Mouse (Mus musculus): ENCODE data around the gene Flt1. TPM values are rescaled to one million over a fixed set of nuclear protein-coding genes. Genes with fewer than 3 reads are reported as not detected.

Gene Flt1
- polyA plus RNA-seq, 1 experiment from 2014 or later: 11.2 TPM

- Histone ChIP-seq H3K4me3 (replicated peaks) (no peak overlapping the region), H3K4me2 (no peak overlapping the region), H3K27me3 (peaks cover 19% of the 10 kb centered on the region), H3K27ac (no peak overlapping the region), H3K36me3 (no peaks in the 10 kb centered on the region), H3K9ac (replicated peaks) (no peak overlapping the region), H3K9me3 (no peaks in the 10 kb centered on the region), H3K4me1 (replicated peaks) (no peaks in the 10 kb centered on the region)
- 45% methylated on average over 13 of the region's 13 CpGs for WGBS
- no peak for ATAC-seq (ENCODE audit: insufficient number of reproducible peaks, insufficient read depth, low FRiP score, low TSS enrichment, low read depth)
Observed at GRCm38 (mm10) chr5:147698044-147698443, 27.8 kb downstream of the Flt1 start.

GRCm38 (mm10) chr5:147697165-147697564 lies 28.6 kb downstream of the Flt1 start:
- Histone ChIP-seq H3K36me3 (no peaks in the 10 kb centered on the region), H3K9ac (replicated peaks) (no peak overlapping the region), H3K4me1 (replicated peaks) (no peaks in the 10 kb centered on the region), H3K9me3 (no peaks in the 10 kb centered on the region), H3K4me2 (no peak overlapping the region), H3K27ac (no peak overlapping the region), H3K4me3 (replicated peaks) (no peak overlapping the region), H3K27me3 (peaks cover 19% of the 10 kb centered on the region)
- no peak for ATAC-seq (ENCODE audit: insufficient number of reproducible peaks, insufficient read depth, low FRiP score, low TSS enrichment, low read depth)
- WGBS: 21% methylated on average over 5 of the region's 5 CpGs

DNA sequence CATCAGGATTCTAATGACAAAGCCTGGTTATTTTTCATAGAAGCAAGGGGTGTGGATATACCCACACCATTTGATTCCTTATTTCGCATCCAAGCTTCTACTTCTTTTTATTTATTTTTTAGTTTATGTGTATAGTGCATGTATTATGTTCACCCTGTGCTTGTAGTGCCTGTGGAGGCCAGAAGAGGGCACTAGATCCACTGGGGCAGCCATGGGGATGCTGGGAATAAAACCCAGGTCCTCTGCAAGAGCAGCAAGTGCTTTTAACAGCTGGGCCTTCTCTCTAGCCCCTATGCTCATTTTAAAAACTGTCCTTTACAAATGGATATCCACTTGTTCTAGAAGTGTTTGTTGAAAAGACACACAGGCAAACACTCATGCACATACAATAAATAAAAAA lies 33.2 kb downstream of the Flt1 start:
- Histone ChIP-seq H3K27me3 (peaks cover 9% of the 10 kb centered on the region), H3K4me1 (replicated peaks) (no peaks in the 10 kb centered on the region), H3K4me2 (no peak overlapping the region), H3K4me3 (replicated peaks) (no peak overlapping the region), H3K27ac (no peak overlapping the region), H3K36me3 (no peaks in the 10 kb centered on the region), H3K9me3 (no peaks in the 10 kb centered on the region), H3K9ac (replicated peaks) (no peak overlapping the region)
- ATAC-seq (ENCODE audit: insufficient number of reproducible peaks, insufficient read depth, low FRiP score, low TSS enrichment, low read depth): no peak
- WGBS: 82% methylated on average over 1 of the region's 1 CpGs

DNA sequence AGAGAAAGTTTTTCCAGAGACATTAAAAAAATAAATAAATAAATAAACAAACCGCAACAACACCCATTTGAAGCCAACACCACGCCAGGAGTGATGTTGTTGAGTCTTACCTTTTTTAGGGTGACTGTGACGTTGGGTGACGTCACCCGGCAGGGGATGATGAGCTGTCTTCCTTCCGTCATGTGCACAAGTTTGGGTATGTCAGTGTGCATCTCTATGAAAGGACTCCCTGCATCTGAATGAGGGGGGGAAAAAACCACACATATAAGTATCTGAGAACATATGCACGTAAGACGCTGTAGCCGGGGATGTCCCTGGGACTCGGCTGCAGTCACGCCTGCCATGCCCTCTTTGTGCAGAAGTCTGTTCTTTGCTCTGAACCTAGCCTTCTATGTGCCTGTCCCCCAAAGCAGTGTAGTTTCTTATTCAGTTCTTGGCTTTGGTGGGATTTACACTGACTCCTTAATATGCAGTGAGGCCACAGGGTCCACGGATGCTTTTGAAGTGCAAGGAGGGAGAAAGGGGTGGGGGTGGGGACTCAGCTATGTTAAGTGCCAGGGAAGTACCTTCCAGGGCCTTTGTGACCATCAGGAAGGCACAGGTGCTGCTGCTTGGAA lies 42.0 kb downstream of the Flt1 start:
- WGBS: 84% methylated on average over 12 of the region's 12 CpGs
- H3K27ac ChIP-seq: no peak overlapping the region
- no peak for ATAC-seq (ENCODE audit: insufficient number of reproducible peaks, insufficient read depth, low FRiP score, low TSS enrichment, low read depth)
- H3K27me3 ChIP-seq: peaks cover 4% of the 10 kb centered on the region; the same call in 1 of the 2 replicates
- H3K36me3 ChIP-seq: no peaks in the 10 kb centered on the region
- H3K9me3 ChIP-seq: no peaks in the 10 kb centered on the region
- no peak overlapping the region for H3K4me2 ChIP-seq
- H3K4me1 ChIP-seq (replicated peaks): no peaks in the 10 kb centered on the region
- no peak overlapping the region for H3K4me3 ChIP-seq (replicated peaks)
- H3K9ac ChIP-seq (replicated peaks): no peak overlapping the region

DNA sequence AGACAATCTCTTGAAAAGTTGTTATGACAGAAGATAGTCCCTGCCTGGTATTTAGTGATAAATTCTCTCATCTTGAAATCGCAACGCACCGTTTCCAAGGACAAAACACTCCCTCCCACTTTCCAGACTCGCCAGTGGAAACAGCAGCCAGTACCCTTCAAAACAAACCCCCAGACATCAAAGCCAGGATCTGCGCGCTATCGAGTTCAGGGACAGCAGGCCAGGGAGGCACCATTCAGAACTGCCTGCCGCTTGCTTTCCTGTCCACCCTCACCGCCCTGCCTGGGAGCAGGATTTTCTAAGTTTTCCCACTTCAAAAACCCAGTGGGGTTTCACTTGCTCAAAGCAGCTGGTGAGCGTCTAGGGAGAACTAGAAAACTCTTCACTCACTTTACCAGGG lies 44.6 kb downstream of the Flt1 start:
- Histone ChIP-seq H3K9me3 (no peaks in the 10 kb centered on the region), H3K9ac (replicated peaks) (no peak overlapping the region), H3K4me3 (replicated peaks) (no peak overlapping the region), H3K27ac (no peak overlapping the region), H3K4me1 (replicated peaks) (no peaks in the 10 kb centered on the region), H3K27me3 (peaks cover 4% of the 10 kb centered on the region; the same call in 1 of the 2 replicates), H3K4me2 (no peak overlapping the region), H3K36me3 (no peaks in the 10 kb centered on the region)
- no peak for ATAC-seq (ENCODE audit: insufficient number of reproducible peaks, insufficient read depth, low FRiP score, low TSS enrichment, low read depth)
- WGBS: 30% methylated on average over 10 of the region's 10 CpGs

DNA sequence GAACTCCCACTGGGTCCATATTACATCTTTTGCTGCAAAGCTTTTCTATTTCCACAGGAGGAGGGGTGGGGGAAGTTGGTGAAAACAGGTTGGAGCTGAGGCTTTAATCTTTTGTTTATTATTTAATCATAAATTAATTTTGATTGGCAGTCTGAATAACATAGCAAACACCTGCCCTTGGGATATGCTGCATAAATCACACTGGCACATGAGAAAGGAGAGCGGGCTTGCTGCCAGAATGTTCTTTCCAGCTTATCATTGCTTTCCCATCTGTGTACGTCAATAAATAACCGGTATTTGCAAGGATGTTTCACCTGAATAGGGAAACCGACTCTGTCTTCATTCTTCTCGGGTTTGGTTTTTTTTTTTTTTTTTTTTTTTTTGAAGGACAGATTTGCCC lies 45.1 kb downstream of the Flt1 start:
- H3K27me3 ChIP-seq: peaks cover 4% of the 10 kb centered on the region; the same call in 1 of the 2 replicates
- no peak overlapping the region for H3K9ac ChIP-seq (replicated peaks)
- H3K4me3 ChIP-seq (replicated peaks): no peak overlapping the region
- H3K9me3 ChIP-seq: no peaks in the 10 kb centered on the region
- no peak overlapping the region for H3K4me2 ChIP-seq
- no peaks in the 10 kb centered on the region for H3K36me3 ChIP-seq
- no peaks in the 10 kb centered on the region for H3K4me1 ChIP-seq (replicated peaks)
- WGBS: 74% methylated on average over 5 of the region's 5 CpGs
- ATAC-seq (ENCODE audit: insufficient number of reproducible peaks, insufficient read depth, low FRiP score, low TSS enrichment, low read depth): no peak
- no peak overlapping the region for H3K27ac ChIP-seq

DNA sequence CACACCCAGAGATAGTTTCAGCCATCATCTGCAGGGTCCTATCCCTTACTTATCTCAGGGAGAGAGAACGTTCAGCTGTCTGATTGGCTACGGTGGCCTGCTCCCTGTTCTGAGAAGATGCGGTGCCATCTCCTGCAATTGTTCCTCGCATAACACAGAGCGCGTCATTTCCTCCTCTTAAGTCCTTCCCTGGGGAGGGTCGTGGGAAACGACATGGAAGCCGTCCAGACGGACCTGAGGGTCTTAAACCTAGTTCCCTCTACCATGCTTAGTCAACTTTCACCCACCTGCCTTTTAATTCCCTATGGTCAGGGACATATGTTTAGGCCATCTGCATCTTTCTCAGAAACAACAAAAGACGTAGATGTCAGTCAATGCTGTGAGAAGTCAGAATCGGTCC lies 46.5 kb downstream of the Flt1 start:
- Histone ChIP-seq H3K9ac (replicated peaks) (no peak overlapping the region), H3K27me3 (0 out of 2 replicates have a peak, but pooled peaks cover 4% of the 10 kb centered on the region), H3K9me3 (no peaks in the 10 kb centered on the region), H3K36me3 (no peaks in the 10 kb centered on the region), H3K4me1 (replicated peaks) (no peaks in the 10 kb centered on the region), H3K27ac (no peak overlapping the region), H3K4me3 (replicated peaks) (no peak overlapping the region), H3K4me2 (no peak overlapping the region)
- WGBS: 81% methylated on average over 12 of the region's 12 CpGs
- ATAC-seq (ENCODE audit: insufficient number of reproducible peaks, insufficient read depth, low FRiP score, low TSS enrichment, low read depth): no peak

DNA sequence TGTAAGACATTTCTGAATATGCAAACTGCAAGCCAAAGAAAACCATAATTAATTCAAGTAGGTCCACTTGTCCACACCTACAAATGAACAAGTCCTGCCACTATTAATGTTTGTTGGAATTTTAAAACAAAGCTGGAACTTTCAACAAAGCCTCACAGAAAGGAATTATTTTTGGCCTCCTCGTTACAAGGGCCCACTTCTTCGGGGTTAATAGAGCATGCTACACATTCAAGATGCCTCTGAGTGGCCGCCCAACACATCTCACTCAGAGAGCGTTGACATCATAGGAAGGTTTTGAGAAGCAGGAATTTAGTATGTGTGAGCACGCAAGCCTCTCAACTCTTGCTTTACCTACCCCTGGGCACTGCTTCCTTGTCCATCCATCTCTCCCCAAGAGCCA lies 50.0 kb downstream of the Flt1 start:
- no peak overlapping the region for H3K4me2 ChIP-seq
- no peaks in the 10 kb centered on the region for H3K27me3 ChIP-seq
- 83% methylated on average over 5 of the region's 5 CpGs for WGBS
- ATAC-seq (ENCODE audit: insufficient number of reproducible peaks, insufficient read depth, low FRiP score, low TSS enrichment, low read depth): no peak
- H3K36me3 ChIP-seq: no peaks in the 10 kb centered on the region
- H3K4me3 ChIP-seq (replicated peaks): no peak overlapping the region
- no peak overlapping the region for H3K9ac ChIP-seq (replicated peaks)
- H3K27ac ChIP-seq: no peak overlapping the region
- H3K4me1 ChIP-seq (replicated peaks): no peaks in the 10 kb centered on the region
- H3K9me3 ChIP-seq: no peaks in the 10 kb centered on the region

GRCm38 (mm10) chr5:147671765-147672424 lies 53.9 kb downstream of the Flt1 start:
- Histone ChIP-seq H3K9ac (replicated peaks) (no peak overlapping the region), H3K4me3 (replicated peaks) (no peak overlapping the region), H3K4me2 (no peak overlapping the region), H3K9me3 (peaks cover 4% of the 10 kb centered on the region; the same call in 1 of the 2 replicates), H3K27ac (no peak overlapping the region), H3K4me1 (replicated peaks) (no peaks in the 10 kb centered on the region), H3K36me3 (no peaks in the 10 kb centered on the region), H3K27me3 (no peaks in the 10 kb centered on the region)
- 87% methylated on average over 19 of the region's 19 CpGs for WGBS
- no peak; the same call in 1 of the 2 replicates for ATAC-seq (ENCODE audit: insufficient number of reproducible peaks, insufficient read depth, low FRiP score, low TSS enrichment, low read depth)

DNA sequence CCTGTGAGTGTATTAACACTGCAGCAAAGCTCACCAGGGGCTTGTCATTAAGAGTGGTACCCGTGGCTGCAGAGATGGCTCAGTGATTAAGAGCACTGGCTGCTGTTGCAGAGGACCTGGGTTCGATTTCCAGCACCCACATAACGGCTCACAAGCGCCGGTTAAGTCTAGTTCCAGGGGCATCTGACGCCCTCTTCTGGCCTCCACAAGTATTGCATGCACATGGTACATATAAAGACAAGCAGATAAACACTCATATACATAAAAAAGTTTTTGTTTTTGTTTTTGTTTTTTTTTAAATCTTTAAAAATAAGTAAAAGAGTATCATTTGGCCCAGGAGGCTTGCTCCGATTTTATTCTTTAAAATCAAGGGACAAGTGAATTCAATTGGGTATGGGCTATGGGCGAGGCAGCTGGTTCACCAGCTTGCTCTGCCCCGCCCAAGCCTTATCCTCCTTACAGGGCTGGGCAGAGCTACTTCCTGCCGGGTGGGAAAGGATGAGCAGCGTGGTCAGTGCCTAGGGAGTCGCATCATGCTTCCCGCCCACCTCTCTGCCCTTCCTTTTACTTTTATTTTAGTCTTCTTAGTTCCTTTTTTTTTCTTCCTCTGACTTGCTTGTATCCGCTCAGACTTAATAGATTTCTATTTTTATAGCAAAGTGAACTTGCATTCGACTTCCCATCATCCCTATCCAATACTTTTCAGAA lies 57.0 kb downstream of the Flt1 start:
- ATAC-seq (ENCODE audit: insufficient number of reproducible peaks, insufficient read depth, low FRiP score, low TSS enrichment, low read depth): no peak
- no peak overlapping the region for H3K4me3 ChIP-seq (replicated peaks)
- H3K4me2 ChIP-seq: no peak overlapping the region
- 87% methylated on average over 15 of the region's 15 CpGs for WGBS
- no peaks in the 10 kb centered on the region for H3K27me3 ChIP-seq
- H3K36me3 ChIP-seq: no peaks in the 10 kb centered on the region
- peaks cover 4% of the 10 kb centered on the region; the same call in 1 of the 2 replicates for H3K9me3 ChIP-seq
- no peak overlapping the region for H3K9ac ChIP-seq (replicated peaks)
- no peak overlapping the region for H3K27ac ChIP-seq
- no peaks in the 10 kb centered on the region for H3K4me1 ChIP-seq (replicated peaks)

DNA sequence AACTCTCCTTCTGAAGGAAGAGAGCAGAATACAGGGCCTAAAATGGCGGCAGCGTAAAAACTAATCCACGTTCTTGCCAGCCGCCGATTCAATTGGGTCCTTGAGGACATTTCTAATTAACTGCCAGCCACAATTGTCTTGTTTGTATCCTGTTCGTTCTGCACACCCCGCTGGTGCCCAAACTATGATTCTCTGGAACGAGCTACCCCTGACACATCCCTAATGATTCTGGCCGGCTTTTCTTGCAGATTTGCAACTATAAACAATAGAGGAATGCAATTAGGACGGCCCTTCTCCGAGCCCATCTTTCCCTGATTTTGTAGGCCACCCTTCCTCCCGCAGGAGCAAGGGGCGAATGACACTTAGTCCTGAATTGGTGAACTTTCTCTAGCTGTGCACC lies 59.9 kb downstream of the Flt1 start:
- 85% methylated on average over 13 of the region's 13 CpGs for WGBS
- ATAC-seq (ENCODE audit: insufficient number of reproducible peaks, insufficient read depth, low FRiP score, low TSS enrichment, low read depth): no peak
- no peaks in the 10 kb centered on the region for H3K36me3 ChIP-seq
- no peaks in the 10 kb centered on the region for H3K4me1 ChIP-seq (replicated peaks)
- H3K27ac ChIP-seq: no peak overlapping the region
- H3K9ac ChIP-seq (replicated peaks): no peak overlapping the region
- H3K4me2 ChIP-seq: no peak overlapping the region
- peaks cover 4% of the 10 kb centered on the region; the same call in 1 of the 2 replicates for H3K9me3 ChIP-seq
- H3K27me3 ChIP-seq: no peaks in the 10 kb centered on the region
- no peak overlapping the region for H3K4me3 ChIP-seq (replicated peaks)

Data from limb, embryonic 12.5 days (tissue).